Mouse (Mus musculus) heart, adult 2 months (tissue): ENCODE results near the gene Vps13d.

Experiments
- CTCF ChIP-seq: fragments of 200-600 bp; IDR thresholded peaks from 2 replicates; pipeline ENCODE4 v1.8.1; 2022; ENCODE audit warnings: antibody characterized with exemption, mild to moderate bottlenecking, moderate library complexity
- EP300 ChIP-seq: fragments of 200-500 bp; IDR thresholded peaks from 2 replicates; pipeline ENCODE4 v1.6.1; 2011; ENCODE audit warnings: low read depth, low read length, control low read depth; ENCODE audit not compliant: insufficient read depth
- POLR2A ChIP-seq: fragments of 200-500 bp; IDR thresholded peaks from 2 replicates; pipeline ENCODE4 v1.6.1; 2011; ENCODE audit warnings: mild to moderate bottlenecking, low read depth, low read length, control low read depth; ENCODE audit not compliant: insufficient read depth

DNA sequence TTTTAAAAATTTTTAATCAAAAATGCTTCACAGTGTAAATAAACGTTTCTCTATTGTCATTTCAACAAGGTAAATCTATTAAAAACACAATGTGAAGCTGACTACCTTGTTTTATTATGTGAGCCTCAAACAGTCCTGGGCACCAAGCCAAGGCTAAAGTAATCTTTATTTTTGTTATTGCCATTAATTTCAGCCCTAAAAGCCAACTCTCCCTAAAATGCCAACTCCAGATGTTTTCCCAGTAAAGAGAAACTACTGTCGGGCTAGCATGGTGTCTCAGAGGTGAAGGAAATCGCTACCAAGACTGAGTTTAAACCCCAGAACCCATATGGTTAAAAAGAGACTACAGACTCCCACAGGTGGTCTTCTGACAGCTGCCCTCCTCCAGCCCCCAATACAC is 1.4 kb downstream of the Vps13d start:
- TF ChIP-seq CTCF: no peak
- no peak for TF ChIP-seq POLR2A
- TF ChIP-seq EP300: no peak
